Mouse (Mus musculus): ENCODE measurements around the gene Olfr1124. TPM values are rescaled to one million over a fixed set of nuclear protein-coding genes. Genes with fewer than 3 reads are reported as not detected.
"Not testable (repeated sequence)": the region's sequence is repeated elsewhere in the genome, so short reads cannot be mapped to it uniquely, and the experiment has no call there.

Gene Olfr1124
- total RNA-seq (2021) = not detected

- intact Hi-C loops (cut with DNase I) = no loop called here
- DNase-seq = no peak
Observed at GRCm38 (mm10) chr2:87429975-87430374, at the start of gene Olfr1124. Gene Olfr1124 (plus strand): TSS chr2:87430275.

- intact Hi-C loops (cut with DNase I) = no loop called here
- DNase-seq = no peak
Observed at GRCm38 (mm10) chr2:87383935-87384334, 46.1 kb upstream of the Olfr1124 start.

GRCm38 (mm10) chr2:87385549-87385948 is 44.5 kb upstream of the Olfr1124 start, which contains the start of gene Olfr1122:
Gene Olfr1122 (plus strand): TSS chr2:87385849.
- intact Hi-C loops (cut with DNase I) = no loop called here
- no peak for DNase-seq

- DNase-seq; intact Hi-C loops (cut with DNase I): not testable (repeated sequence)
Observed at GRCm38 (mm10) chr2:87393605-87394004, 36.5 kb upstream of the Olfr1124 start.

- intact Hi-C loops (cut with DNase I); DNase-seq: not testable (repeated sequence)
Observed at GRCm38 (mm10) chr2:87394686-87395085, 35.4 kb upstream of the Olfr1124 start.

- no peak for DNase-seq
- intact Hi-C loops (cut with DNase I) = no loop called here
Observed at GRCm38 (mm10) chr2:87416335-87416734, 13.7 kb upstream of the Olfr1124 start, which contains the start of gene Olfr1123. Gene Olfr1123 (plus strand): TSS chr2:87416635.

GRCm38 (mm10) chr2:87437731-87438130 is 7.7 kb downstream of the Olfr1124 start:
- no peak for DNase-seq
- intact Hi-C loops (cut with DNase I) = no loop called here

GRCm38 (mm10) chr2:87453662-87454061 is 23.6 kb downstream of the Olfr1124 start, which contains the start of gene Olfr1126:
Gene Olfr1126 (plus strand): TSS chr2:87453962.
- intact Hi-C loops (cut with DNase I) = no loop called here
- DNase-seq = no peak

GRCm38 (mm10) chr2:87461769-87462168 is 31.7 kb downstream of the Olfr1124 start:
- intact Hi-C loops (cut with DNase I) = no loop called here
- DNase-seq = no peak

GRCm38 (mm10) chr2:87480207-87480606 is 50.1 kb downstream of the Olfr1124 start:
- DNase-seq = no peak
- intact Hi-C loops (cut with DNase I) = no loop called here

- DNase-seq = no peak
- intact Hi-C loops (cut with DNase I) = no loop called here
Observed at GRCm38 (mm10) chr2:87481158-87481557, 51.1 kb downstream of the Olfr1124 start.

GRCm38 (mm10) chr2:87482276-87482675 is 52.2 kb downstream of the Olfr1124 start:
- DNase-seq = no peak
- intact Hi-C loops (cut with DNase I) = no loop called here

Other genes with a start within 250 kb of the Olfr1124 start
- gene Olfr1112, start 242.5 kb upstream of the Olfr1124 start, total RNA-seq (2021) = not detected
- not detected for gene Olfr1113, start 221.3 kb upstream of the Olfr1124 start, total RNA-seq (2021)
- gene Olfr1115, start 182.3 kb upstream of the Olfr1124 start, total RNA-seq (2021) = not detected
- not detected for gene Olfr1116, start 162.7 kb upstream of the Olfr1124 start, total RNA-seq (2021)
- gene Olfr1118, start 122.7 kb upstream of the Olfr1124 start, total RNA-seq (2021) = not detected
- not detected for gene Olfr1120, start 75.5 kb upstream of the Olfr1124 start, total RNA-seq (2021)
- gene Olfr1121, start 60.4 kb upstream of the Olfr1124 start, total RNA-seq (2021) = not detected
- under 1 TPM; 0.08 TPM for gene Olfr1122, start 44.4 kb upstream of the Olfr1124 start, total RNA-seq (2021)
- gene Olfr1123, start 13.6 kb upstream of the Olfr1124 start, total RNA-seq (2021) = not detected
- not detected for gene Olfr1126, start 23.7 kb downstream of the Olfr1124 start, total RNA-seq (2021)
- gene Pramel7, start 66.8 kb downstream of the Olfr1124 start, total RNA-seq (2021) = not detected
- not detected for gene Pramel6, start 76.3 kb downstream of the Olfr1124 start, total RNA-seq (2021)
- gene Olfr153, start 101.5 kb downstream of the Olfr1124 start, total RNA-seq (2021) = not detected
- gene Olfr1128, start 115.3 kb downstream of the Olfr1124 start, total RNA-seq (2021) = not detected
- gene Olfr1129, start 143.6 kb downstream of the Olfr1124 start, total RNA-seq (2021) = not detected
- gene Olfr1130, start 175.9 kb downstream of the Olfr1124 start, total RNA-seq (2021) = not detected
- gene Olfr1131, start 196.8 kb downstream of the Olfr1124 start, total RNA-seq (2021) = not detected
- not detected for gene Olfr1132, start 207.3 kb downstream of the Olfr1124 start, total RNA-seq (2021)
- not detected for gene Olfr1133, start 217.1 kb downstream of the Olfr1124 start, total RNA-seq (2021)
- not detected for gene Olfr1134, start 228.2 kb downstream of the Olfr1124 start, total RNA-seq (2021)
- gene Olfr1135, start 243.4 kb downstream of the Olfr1124 start, total RNA-seq (2021) = not detected